Mouse (Mus musculus) ES-CJ7 (cell line): ENCODE measurements around the gene Fzr1.

Experiments
- DNase-seq: peaks from one replicate; pipeline ENCODE4 v3.0.0; 2011; ENCODE audit warnings: low read depth, low spot score

The Fzr1 gene

DNA sequence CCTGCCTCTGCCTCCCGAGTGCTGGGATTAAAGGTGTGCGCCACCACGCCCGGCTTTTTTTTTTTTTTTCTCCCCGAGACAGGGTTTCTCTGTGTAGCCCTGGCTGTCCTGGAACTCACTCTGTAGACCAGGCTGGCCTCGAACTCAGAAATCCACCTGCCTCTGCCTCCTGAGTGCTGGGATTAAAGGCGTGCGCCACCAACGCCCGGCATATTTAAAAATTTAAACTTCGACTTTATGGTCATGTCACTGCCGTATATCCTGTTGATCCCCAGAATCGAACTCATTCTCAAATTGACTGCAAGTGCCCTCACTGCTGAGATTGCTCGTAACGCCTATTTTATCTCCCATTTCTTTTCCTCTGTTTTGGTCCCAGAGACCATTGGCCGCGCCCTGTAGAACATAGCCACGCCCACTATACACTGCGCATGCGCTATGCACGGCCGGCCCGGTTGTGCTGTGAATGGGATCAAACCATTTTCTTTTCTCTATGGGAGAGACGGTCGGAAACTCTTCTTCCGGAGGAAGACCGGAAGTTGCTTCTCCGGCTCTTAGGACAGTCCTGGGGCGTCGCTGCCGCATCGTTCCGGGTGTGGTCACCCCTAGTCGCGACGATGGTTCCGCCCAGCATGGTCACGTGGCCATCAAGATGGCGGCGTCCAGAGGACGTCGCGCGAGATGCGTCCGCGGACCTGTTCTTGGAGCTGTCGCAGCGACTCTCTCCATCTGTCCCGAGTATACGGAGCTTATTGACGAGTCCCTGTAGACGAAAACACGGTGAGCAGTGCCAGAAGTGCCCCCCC lies 5.7 kb upstream of the Fzr1 start, which contains the start of the genes Dohh and Gm48551:
Dohh (plus strand) TSS at position 627 of the 803 bp plus-strand sequence.
Gm48551 (plus strand) TSS at position 665 of the 803 bp plus-strand sequence.
- peak; percentile 100 for DNase-seq

DNA sequence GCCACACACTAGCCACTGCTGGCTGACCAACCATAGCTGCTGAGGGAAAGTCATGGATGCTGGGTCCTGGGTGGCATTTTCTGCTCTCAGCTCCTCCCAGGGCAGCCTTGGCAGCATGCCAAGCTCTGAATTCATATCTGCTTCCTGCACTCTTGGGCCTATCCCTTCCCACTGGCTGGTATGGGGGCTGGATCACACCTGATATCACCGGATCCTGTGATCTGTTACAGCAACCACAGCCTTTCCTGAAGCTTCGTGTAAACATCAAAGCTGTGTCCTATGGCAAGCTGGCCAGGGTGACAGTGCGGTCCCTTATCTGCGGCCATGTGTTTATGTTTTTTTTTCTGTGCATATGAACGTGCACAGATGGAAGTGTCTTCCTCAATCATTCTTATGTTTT lies 3.7 kb upstream of the Fzr1 start:
- DNase-seq, result no peak

GRCm38 (mm10) chr10:81379809-81380378 lies 1.6 kb upstream of the Fzr1 start:
- no peak for DNase-seq

DNA sequence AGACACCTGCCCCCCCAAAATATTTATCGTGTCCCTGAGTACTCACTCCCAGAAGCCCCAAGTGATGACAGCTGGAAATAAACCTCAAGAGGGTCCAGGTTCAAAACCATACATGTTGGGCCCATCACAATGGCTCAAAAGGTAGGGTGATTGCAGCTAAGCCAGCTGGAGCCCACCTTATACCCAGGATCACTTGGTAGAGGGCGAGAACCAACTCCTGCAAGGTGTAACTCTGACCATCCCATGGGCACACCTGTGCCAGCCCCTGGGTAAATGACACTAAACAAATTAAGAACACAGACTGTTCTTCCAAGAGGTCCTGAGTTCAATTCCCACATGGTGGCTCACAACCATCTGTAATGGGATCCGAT lies 852 bp upstream of the Fzr1 start:
- no peak for DNase-seq

GRCm38 (mm10) chr10:81378553-81379182 lies 352 bp upstream of the Fzr1 start:
- DNase-seq, result peak; percentile 100

GRCm38 (mm10) chr10:81377362-81377664 lies 1.0 kb downstream of the Fzr1 start:
- no peak for DNase-seq

DNA sequence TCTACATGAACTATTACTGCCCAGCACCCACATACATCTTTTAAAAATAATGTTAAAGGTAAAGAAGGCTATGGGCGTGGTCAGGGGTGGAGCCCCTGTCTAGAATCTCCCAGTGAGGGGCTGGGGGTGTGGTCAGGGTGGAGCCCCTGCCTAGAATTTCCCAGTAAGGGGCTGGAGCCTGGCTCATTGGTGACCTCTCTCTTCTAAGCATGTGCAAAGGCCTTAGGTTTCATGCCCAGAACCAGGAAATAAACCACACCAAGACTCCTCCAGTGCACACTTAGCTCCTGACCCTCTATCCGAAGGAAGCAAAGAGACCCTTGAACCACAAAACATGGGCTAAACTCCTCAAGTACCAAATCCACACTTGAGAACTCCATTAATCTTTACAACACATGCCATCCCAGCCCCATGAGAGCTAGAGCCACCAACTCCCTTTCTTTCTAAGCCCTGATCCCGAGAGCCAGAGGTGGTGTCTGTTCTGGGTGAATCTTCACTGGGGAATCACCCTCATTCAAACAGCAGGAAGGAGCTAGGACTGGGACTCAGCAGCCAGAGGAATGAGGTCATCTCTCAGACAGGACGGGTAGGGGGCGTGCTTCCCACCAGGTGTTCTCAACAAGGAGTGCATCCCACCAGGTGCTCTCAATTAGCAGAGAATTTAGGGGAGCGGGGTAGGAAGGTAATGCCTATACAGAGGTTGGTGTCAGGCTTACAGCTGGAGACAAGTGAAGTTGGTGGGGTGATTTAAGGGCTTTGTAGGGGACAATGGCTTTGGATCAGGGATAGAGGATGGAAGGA lies 1.6 kb downstream of the Fzr1 start:
- peak; percentile 66 for DNase-seq

GRCm38 (mm10) chr10:81375322-81375721 lies 3.0 kb downstream of the Fzr1 start:
- no peak for DNase-seq

- DNase-seq, result no peak
These were observed 11.2 kb downstream of the Fzr1 start for GRCm38 (mm10) chr10:81367207-81367495.

- DNase-seq, result no peak
These were observed 11.7 kb downstream of the Fzr1 start for GRCm38 (mm10) chr10:81366477-81367206.

DNA sequence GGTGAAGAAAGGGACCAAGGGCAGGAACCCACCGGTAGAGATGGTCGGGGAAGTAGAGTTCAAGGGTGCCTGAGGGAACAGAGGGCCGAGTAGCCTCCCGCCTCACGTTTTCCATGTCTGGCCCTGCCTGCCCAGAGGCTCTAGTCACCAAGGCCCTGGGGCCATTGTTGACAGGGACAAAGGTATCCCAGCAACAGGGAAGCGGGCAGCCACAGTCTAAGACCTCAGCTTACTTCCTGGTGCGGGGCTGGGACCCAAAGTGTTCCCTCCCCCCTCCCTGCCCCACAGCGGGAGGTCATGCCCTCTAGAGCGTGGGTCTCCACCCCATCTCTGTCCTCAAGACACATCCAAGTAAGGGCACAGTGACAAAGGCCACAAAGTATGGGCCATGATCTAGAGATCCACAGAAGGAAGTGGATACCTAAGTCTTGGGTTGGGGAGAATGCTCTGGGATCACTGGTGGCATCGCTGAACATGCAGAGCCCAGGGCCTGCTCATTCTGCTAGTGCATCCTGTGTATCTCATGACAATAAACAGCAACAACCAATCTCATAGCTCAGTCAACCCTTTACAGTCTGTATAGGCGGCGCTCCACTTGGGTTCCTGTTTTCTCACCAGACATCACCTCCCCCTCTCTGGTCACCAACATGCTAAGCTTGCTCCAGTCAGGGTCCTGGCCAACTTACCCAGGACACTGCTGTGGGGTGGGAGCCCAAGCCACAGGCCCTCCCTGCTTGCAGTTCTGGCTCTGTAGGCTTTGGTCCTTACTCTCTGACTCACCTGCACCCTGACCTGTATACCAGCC lies 12.4 kb downstream of the Fzr1 start, which contains the start of gene 4930404N11Rik:
4930404N11Rik (minus strand) TSS at position 145 of the 805 bp plus-strand sequence.
- peak; percentile 81 for DNase-seq

- DNase-seq, result no peak
These were observed 13.2 kb downstream of the Fzr1 start for GRCm38 (mm10) chr10:81365073-81365472.

- DNase-seq, result no peak
These were observed 13.7 kb downstream of the Fzr1 start for GRCm38 (mm10) chr10:81364666-81365065.

- DNase-seq, result no peak
These were observed 14.6 kb downstream of the Fzr1 start for GRCm38 (mm10) chr10:81363436-81364346.

DNA sequence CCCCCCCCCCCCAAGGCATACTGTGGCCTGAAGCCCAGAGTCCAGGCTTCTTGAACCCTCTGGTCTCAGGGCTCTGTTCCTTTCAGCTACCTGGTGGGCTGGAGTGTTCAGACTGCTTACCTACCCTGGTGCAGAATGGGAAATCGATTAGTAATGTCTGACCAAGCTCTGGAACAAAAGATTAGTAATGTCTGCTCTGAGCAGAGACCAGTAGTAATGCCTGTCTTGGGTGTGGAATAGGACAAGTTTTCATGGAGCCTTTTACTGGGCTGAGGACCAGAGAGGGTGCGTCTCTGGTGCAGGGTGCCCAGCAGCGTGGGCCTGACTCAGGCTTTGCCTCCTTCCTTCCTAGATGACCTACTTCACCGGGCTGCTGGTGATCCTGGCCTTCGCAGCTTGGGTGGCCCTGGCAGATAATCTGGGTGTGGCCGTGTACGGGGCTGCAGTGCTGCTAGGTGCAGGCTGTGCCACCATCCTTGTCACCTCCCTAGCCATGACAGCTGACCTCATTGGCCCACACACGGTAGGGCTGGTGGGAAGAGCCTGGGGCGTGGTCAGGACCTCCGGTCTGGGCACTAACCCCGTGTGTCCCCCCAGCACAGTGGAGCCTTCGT lies 15.9 kb downstream of the Fzr1 start:
- DNase-seq, result peak; percentile 76

GRCm38 (mm10) chr10:81360721-81361120 lies 17.6 kb downstream of the Fzr1 start:
- no peak for DNase-seq

DNA sequence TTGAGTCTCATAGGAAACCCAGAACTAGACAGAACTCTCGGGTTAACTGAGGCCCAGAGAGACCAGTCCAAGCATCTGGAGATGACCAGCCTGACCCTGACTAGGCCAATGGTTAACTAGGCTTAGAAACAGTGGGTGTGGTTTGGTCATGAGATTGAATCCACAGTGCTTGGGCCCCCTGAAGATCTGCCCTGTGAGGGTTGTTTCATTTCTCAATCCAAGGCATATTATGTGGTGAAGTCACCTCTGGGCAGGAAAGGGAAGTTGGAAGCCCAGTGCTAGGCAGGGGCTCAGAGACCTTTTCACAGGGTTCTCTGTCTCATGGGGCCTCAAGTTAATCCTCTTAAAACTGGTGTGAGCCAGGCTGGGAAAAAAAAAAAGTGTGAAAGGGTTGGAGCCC lies 19.5 kb downstream of the Fzr1 start:
- DNase-seq, result no peak

DNA sequence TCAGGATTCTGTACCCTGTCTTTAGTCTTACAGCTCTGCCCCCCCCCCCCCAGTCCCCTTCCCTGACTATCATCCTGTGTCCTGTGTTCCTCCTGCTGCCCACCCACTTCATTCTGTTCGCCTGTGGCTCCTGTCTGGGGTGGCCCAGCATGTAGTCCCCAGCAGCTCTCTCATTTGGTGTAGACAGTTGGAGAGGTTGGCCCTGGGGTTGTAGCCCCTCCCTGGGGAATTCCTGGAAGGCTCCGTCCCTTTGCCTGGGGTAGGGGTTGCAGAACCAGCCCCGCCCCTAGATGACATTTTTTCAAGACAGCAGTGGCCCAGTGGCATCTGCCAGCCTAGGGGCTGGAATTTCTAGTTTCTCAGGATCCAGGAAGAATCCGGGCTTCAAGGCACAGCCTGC lies 20.1 kb downstream of the Fzr1 start:
- no peak for DNase-seq
